Mouse (Mus musculus): Measurements from ENCODE around the gene Filip1. TPM values are rescaled to one million over a fixed set of nuclear protein-coding genes. Genes with fewer than 3 reads are reported as not detected.

Filip1 gene
- polyA plus RNA-seq, 1 experiment from 2014 or later, result 4.0 TPM

- Histone ChIP-seq H3K27ac (ENCODE audit: low read length) (no peak overlapping the region), H3K4me3 (ENCODE audit: low read depth, low read length) (no peak overlapping the region), H3K36me3 (ENCODE audit: control insufficient read depth, insufficient read depth, low read length) (no peaks in the 10 kb centered on the region), H3K4me2 (ENCODE audit: low read length) (no peak overlapping the region), H3K27me3 (ENCODE audit: control insufficient read depth, insufficient read depth, low read depth, low read length) (no peaks in the 10 kb centered on the region), H3K9me3 (replicated peaks; ENCODE audit: control insufficient read depth, low read length, poor library complexity, severe bottlenecking) (no peaks in the 10 kb centered on the region), H3K4me1 (ENCODE audit: control insufficient read depth, insufficient read depth, low read length) (peaks cover 4% of the 10 kb centered on the region; the same call in 1 of the 2 replicates), H3K9ac (ENCODE audit: low read depth, low read length) (no peak overlapping the region)
- 0 out of 2 replicates have a peak, but pooled peaks have one; percentile 4 for ATAC-seq
- WGBS, result 81% methylated on average over 6 of the region's 6 CpGs
These were observed 123.5 kb downstream of the Filip1 start for GRCm38 (mm10) chr9:79889132-79889531.

- Histone ChIP-seq H3K4me1 (ENCODE audit: control insufficient read depth, insufficient read depth, low read length) (no peaks in the 10 kb centered on the region), H3K4me2 (ENCODE audit: low read length) (no peak overlapping the region), H3K27me3 (ENCODE audit: control insufficient read depth, insufficient read depth, low read depth, low read length) (no peaks in the 10 kb centered on the region), H3K36me3 (ENCODE audit: control insufficient read depth, insufficient read depth, low read length) (no peaks in the 10 kb centered on the region), H3K27ac (ENCODE audit: low read length) (peak overlapping the region; percentile 31; the same call in 1 of the 2 replicates), H3K4me3 (ENCODE audit: low read depth, low read length) (no peak overlapping the region), H3K9ac (ENCODE audit: low read depth, low read length) (no peak overlapping the region), H3K9me3 (replicated peaks; ENCODE audit: control insufficient read depth, low read length, poor library complexity, severe bottlenecking) (no peaks in the 10 kb centered on the region)
- 62% methylated on average over 11 of the region's 11 CpGs for WGBS
- peak; percentile 55 for ATAC-seq
These were observed 127.1 kb downstream of the Filip1 start for GRCm38 (mm10) chr9:79885244-79886210.

DNA sequence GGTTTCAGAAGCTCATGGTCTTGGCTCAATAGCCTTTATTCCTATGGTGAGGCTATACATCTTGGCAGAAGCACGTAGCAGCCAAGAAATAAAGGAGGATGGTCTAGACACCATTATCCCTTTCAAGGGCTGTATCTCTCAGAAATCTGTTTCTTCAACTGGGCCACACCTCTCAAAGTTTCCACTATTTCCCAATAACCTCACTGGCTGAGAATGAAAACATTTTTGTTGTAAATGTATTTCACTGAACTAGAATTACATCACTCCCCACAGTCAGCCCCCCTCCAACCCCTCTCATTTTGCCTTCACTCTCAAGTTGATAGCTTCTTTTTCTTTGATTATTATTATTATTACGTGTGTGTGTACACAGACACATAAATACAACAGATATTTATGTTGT lies 129.5 kb downstream of the Filip1 start:
- 89% methylated on average over 2 of the region's 2 CpGs for WGBS
- Histone ChIP-seq H3K9ac (ENCODE audit: low read depth, low read length) (no peak overlapping the region), H3K9me3 (replicated peaks; ENCODE audit: control insufficient read depth, low read length, poor library complexity, severe bottlenecking) (no peaks in the 10 kb centered on the region), H3K36me3 (ENCODE audit: control insufficient read depth, insufficient read depth, low read length) (no peaks in the 10 kb centered on the region), H3K4me1 (ENCODE audit: control insufficient read depth, insufficient read depth, low read length) (no peaks in the 10 kb centered on the region), H3K27ac (ENCODE audit: low read length) (no peak overlapping the region), H3K27me3 (ENCODE audit: control insufficient read depth, insufficient read depth, low read depth, low read length) (no peaks in the 10 kb centered on the region), H3K4me2 (ENCODE audit: low read length) (no peak overlapping the region), H3K4me3 (ENCODE audit: low read depth, low read length) (no peak overlapping the region)
- ATAC-seq, result no peak

- WGBS, result 87% methylated on average over 7 of the region's 7 CpGs
These were observed 132.6 kb downstream of the Filip1 start for GRCm38 (mm10) chr9:79880031-79880430.

DNA sequence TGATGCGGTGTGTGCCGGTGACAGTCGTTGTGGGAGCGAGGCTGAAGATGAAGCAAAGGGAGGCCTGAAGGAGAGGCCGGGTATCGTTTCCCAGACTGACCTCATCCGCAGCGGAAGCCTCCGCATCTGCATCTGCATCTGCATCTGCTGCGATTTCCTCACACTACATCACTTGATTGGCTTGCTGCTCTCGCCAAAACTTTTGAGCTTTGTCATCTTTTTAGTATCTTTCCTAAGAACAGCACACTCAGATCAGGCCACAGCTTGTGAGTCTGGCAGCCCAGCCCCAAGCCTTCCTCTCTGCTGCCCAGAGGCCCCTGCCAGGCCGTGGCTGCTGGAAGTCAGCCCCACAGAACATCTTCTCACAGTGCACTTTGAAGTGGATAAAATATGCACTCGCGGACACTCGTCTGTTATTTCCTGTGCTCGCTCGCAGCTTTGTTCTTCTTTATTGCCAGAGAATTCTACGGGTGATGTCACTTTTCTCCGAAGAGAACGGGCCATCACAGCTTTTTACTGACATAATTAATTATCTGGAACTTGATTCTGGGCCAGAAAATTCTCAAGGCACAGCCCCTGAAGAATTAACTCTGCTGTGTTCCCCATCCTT lies 137.0 kb downstream of the Filip1 start:
- no peak overlapping the region; the same call in 1 of the 2 replicates for H3K27ac ChIP-seq (ENCODE audit: low read length)
- H3K36me3 ChIP-seq (ENCODE audit: control insufficient read depth, insufficient read depth, low read length), result no peaks in the 10 kb centered on the region
- peak overlapping the region; percentile 41 for H3K4me2 ChIP-seq (ENCODE audit: low read length)
- H3K4me3 ChIP-seq (ENCODE audit: low read depth, low read length), result no peak overlapping the region
- peak; percentile 58; the same call in 1 of the 2 replicates for ATAC-seq
- WGBS, result 36% methylated on average over 20 of the region's 20 CpGs
- H3K9me3 ChIP-seq (replicated peaks; ENCODE audit: control insufficient read depth, low read length, poor library complexity, severe bottlenecking), result no peaks in the 10 kb centered on the region
- peaks cover 8% of the 10 kb centered on the region; the same call in 1 of the 2 replicates for H3K4me1 ChIP-seq (ENCODE audit: control insufficient read depth, insufficient read depth, low read length)
- H3K9ac ChIP-seq (ENCODE audit: low read depth, low read length), result peak overlapping the region; percentile 20; the same call in 1 of the 2 replicates
- no peaks in the 10 kb centered on the region for H3K27me3 ChIP-seq (ENCODE audit: control insufficient read depth, insufficient read depth, low read depth, low read length)

More at GRCm38 (mm10) chr9:79880031-79880430, 132.6 kb downstream of the Filip1 start:
- H3K9ac ChIP-seq (ENCODE audit: low read depth, low read length), result no peak overlapping the region
- H3K27me3 ChIP-seq (ENCODE audit: control insufficient read depth, insufficient read depth, low read depth, low read length), result no peaks in the 10 kb centered on the region
- no peak overlapping the region for H3K4me3 ChIP-seq (ENCODE audit: low read depth, low read length)
- no peak for ATAC-seq
- no peak overlapping the region for H3K27ac ChIP-seq (ENCODE audit: low read length)
- no peak overlapping the region for H3K4me2 ChIP-seq (ENCODE audit: low read length)
- no peaks in the 10 kb centered on the region for H3K9me3 ChIP-seq (replicated peaks; ENCODE audit: control insufficient read depth, low read length, poor library complexity, severe bottlenecking)
- H3K36me3 ChIP-seq (ENCODE audit: control insufficient read depth, insufficient read depth, low read length), result no peaks in the 10 kb centered on the region
- H3K4me1 ChIP-seq (ENCODE audit: control insufficient read depth, insufficient read depth, low read length), result peaks cover 8% of the 10 kb centered on the region; the same call in 1 of the 2 replicates

DNA sequence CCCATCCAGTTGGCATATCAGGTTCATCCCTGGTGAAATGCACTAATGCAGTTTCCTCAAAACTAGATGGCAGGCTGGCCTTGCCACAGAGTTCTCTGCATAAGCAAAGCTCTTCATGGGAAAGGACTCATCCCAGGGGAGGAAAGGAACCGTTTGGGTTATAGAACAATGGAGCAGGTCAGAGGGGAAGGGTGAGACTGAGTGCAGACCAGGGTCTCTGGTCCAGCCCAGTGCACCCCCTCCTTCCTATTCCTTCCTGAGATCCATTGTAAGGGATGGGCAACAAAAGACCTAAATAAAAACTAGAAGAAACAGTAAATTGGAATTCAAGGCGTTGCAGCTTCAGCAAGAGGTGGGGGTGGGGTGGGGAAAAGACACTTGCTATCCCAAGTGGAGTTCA lies 140.1 kb downstream of the Filip1 start:
- no peaks in the 10 kb centered on the region for H3K9me3 ChIP-seq (replicated peaks; ENCODE audit: control insufficient read depth, low read length, poor library complexity, severe bottlenecking)
- no peak overlapping the region for H3K4me3 ChIP-seq (ENCODE audit: low read depth, low read length)
- H3K4me1 ChIP-seq (ENCODE audit: control insufficient read depth, insufficient read depth, low read length), result peaks cover 8% of the 10 kb centered on the region; the same call in 1 of the 2 replicates
- H3K27ac ChIP-seq (ENCODE audit: low read length), result no peak overlapping the region
- 15% methylated on average over 2 of the region's 2 CpGs for WGBS
- no peak for ATAC-seq
- H3K27me3 ChIP-seq (ENCODE audit: control insufficient read depth, insufficient read depth, low read depth, low read length), result no peaks in the 10 kb centered on the region
- no peak overlapping the region for H3K9ac ChIP-seq (ENCODE audit: low read depth, low read length)
- H3K36me3 ChIP-seq (ENCODE audit: control insufficient read depth, insufficient read depth, low read length), result no peaks in the 10 kb centered on the region
- H3K4me2 ChIP-seq (ENCODE audit: low read length), result no peak overlapping the region

DNA sequence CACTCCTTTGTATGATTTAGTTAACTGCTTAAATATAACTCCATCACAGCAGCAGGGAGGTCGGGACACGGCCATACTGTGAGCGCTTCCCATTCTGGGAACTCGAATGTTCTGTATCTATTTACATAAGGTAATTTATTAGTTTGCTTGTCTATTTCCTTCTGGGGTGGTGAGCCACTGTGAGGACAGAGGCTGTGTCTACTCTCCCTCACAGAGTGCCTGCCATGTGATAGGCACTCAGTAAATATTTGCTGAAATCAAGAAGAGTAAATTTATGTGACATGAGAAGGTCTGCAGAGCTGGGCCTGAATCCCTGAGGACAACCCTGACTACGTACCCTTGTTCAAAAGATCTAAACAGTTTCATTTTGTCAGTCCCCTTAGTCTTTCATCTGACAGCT lies 143.1 kb downstream of the Filip1 start:
- no peak overlapping the region for H3K9ac ChIP-seq (ENCODE audit: low read depth, low read length)
- H3K4me3 ChIP-seq (ENCODE audit: low read depth, low read length), result no peak overlapping the region
- no peaks in the 10 kb centered on the region for H3K4me1 ChIP-seq (ENCODE audit: control insufficient read depth, insufficient read depth, low read length)
- H3K27me3 ChIP-seq (ENCODE audit: control insufficient read depth, insufficient read depth, low read depth, low read length), result no peaks in the 10 kb centered on the region
- no peaks in the 10 kb centered on the region for H3K36me3 ChIP-seq (ENCODE audit: control insufficient read depth, insufficient read depth, low read length)
- no peak for ATAC-seq
- no peak overlapping the region for H3K27ac ChIP-seq (ENCODE audit: low read length)
- WGBS, result 76% methylated on average over 5 of the region's 5 CpGs
- no peak overlapping the region for H3K4me2 ChIP-seq (ENCODE audit: low read length)
- no peaks in the 10 kb centered on the region for H3K9me3 ChIP-seq (replicated peaks; ENCODE audit: control insufficient read depth, low read length, poor library complexity, severe bottlenecking)

GRCm38 (mm10) chr9:79865998-79866397 lies 146.7 kb downstream of the Filip1 start:
- Histone ChIP-seq H3K9me3 (replicated peaks; ENCODE audit: control insufficient read depth, low read length, poor library complexity, severe bottlenecking) (no peaks in the 10 kb centered on the region), H3K9ac (ENCODE audit: low read depth, low read length) (no peak overlapping the region), H3K27me3 (ENCODE audit: control insufficient read depth, insufficient read depth, low read depth, low read length) (no peaks in the 10 kb centered on the region), H3K4me1 (ENCODE audit: control insufficient read depth, insufficient read depth, low read length) (no peaks in the 10 kb centered on the region), H3K4me2 (ENCODE audit: low read length) (no peak overlapping the region), H3K4me3 (ENCODE audit: low read depth, low read length) (no peak overlapping the region), H3K36me3 (ENCODE audit: control insufficient read depth, insufficient read depth, low read length) (no peaks in the 10 kb centered on the region), H3K27ac (ENCODE audit: low read length) (no peak overlapping the region)
- no peak for ATAC-seq
- 63% methylated on average over 7 of the region's 7 CpGs for WGBS

GRCm38 (mm10) chr9:79862544-79862943 lies 150.1 kb downstream of the Filip1 start:
- Histone ChIP-seq H3K4me2 (ENCODE audit: low read length) (no peak overlapping the region), H3K4me1 (ENCODE audit: control insufficient read depth, insufficient read depth, low read length) (no peaks in the 10 kb centered on the region), H3K27ac (ENCODE audit: low read length) (no peak overlapping the region), H3K27me3 (ENCODE audit: control insufficient read depth, insufficient read depth, low read depth, low read length) (no peaks in the 10 kb centered on the region), H3K36me3 (ENCODE audit: control insufficient read depth, insufficient read depth, low read length) (no peaks in the 10 kb centered on the region), H3K9me3 (replicated peaks; ENCODE audit: control insufficient read depth, low read length, poor library complexity, severe bottlenecking) (no peaks in the 10 kb centered on the region), H3K4me3 (ENCODE audit: low read depth, low read length) (no peak overlapping the region), H3K9ac (ENCODE audit: low read depth, low read length) (no peak overlapping the region)
- ATAC-seq, result no peak
- WGBS, result 90% methylated on average over 6 of the region's 6 CpGs
